Mouse (Mus musculus): ENCODE measurements around the gene Evi2a.

GRCm38 (mm10) chr11:79563493-79563892, 33.1 kb upstream of the Evi2a start:
- TF ChIP-seq GATA1 (IDR thresholded peaks at IDR 0.05; ENCODE audit: borderline replicate concordance, low read length) (no peak), FLI1 (IDR thresholded peaks at IDR 0.05; ENCODE audit: low read length) (no peak)

Measured in megakaryocyte, embryonic 14.5 days (primary cell).